Mouse (Mus musculus) ES-E14 (cell line): ENCODE results near the gene Prtg.

Source experiments
- HCFC1 ChIP-seq: IDR thresholded peaks from 2 replicates; pipeline ENCODE4 v1.6.1; 2012; ENCODE audit warnings: low read length, inconsistent platforms, borderline replicate concordance; ENCODE audit not compliant: insufficient read depth
- ZC3H11A ChIP-seq: IDR thresholded peaks from 2 replicates; pipeline ENCODE4 v1.6.1; 2012; ENCODE audit warnings: low read depth, mild to moderate bottlenecking, inconsistent platforms, low read length, borderline replicate concordance

DNA sequence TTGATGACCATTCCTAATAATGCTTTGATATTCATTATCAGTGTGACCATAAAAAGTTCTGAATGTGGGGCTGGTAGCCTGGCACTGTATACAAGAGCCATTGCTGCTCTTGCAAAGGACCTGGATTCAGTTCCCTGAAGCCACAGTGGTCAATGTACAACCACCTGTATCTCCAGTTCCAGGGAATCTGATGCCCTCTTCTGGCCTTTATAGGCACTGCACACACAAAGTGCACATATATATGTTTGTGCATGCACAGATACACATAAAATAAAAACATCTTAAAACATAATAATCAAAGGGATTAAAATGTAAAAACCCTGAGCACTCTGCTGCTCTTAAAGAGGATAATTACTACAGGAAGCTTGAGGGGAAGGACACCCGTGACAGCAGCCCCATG, 140.3 kb downstream of the Prtg start:
- TF ChIP-seq ZC3H11A, result no peak
- no peak for TF ChIP-seq HCFC1
